Comparison of ENCODE assay signal across 8 mouse cellular contexts in genomic region chr8:115159208-115159607, GRCm38 (mm10).
DNase-seq lines count a peak whose midpoint lies in the region; ATAC-seq and TF ChIP-seq lines count a peak whose summit lies in the region.

No protein-coding gene starts in this region.

- WGBS in forebrain, embryonic 16.5 days = 3% methylated on average over 18 of the region's 18 CpGs
- 6% methylated on average over 17 of the region's 18 CpGs for WGBS in hindbrain, postnatal 0 days
- 4% methylated on average over 18 of the region's 18 CpGs for WGBS in lung, embryonic 15.5 days

- 0 out of 2 replicates have a peak overlapping the region, but pooled peaks have one; percentile 17 for H3K27ac ChIP-seq in brown adipose tissue, adult 24 weeks (replicated peaks; ENCODE audit: low read depth, low read length)
- H3K27ac ChIP-seq in forebrain, embryonic 16.5 days (ENCODE audit: low read length) = peak overlapping the region; percentile 53; the same call in 1 of the 2 replicates
- no peak overlapping the region for H3K27ac ChIP-seq in hindbrain, postnatal 0 days
- H3K27ac ChIP-seq in lung, embryonic 15.5 days = peak overlapping the region; percentile 79

- no peak for TF ChIP-seq CTCF in hindbrain, postnatal 0 days (IDR thresholded peaks at IDR 0.05; ENCODE audit: low read depth)

- H3K4me1 ChIP-seq in brown adipose tissue, adult 24 weeks (ENCODE audit: control insufficient read depth, insufficient read depth, insufficient read length, low read length) = peaks cover 2% of the 10 kb centered on the region; the same call in 1 of the 2 replicates
- H3K4me1 ChIP-seq in forebrain, embryonic 16.5 days (replicated peaks; ENCODE audit: control insufficient read depth, insufficient read depth, low read length) = peaks cover 35% of the 10 kb centered on the region
- peaks cover 9% of the 10 kb centered on the region for H3K4me1 ChIP-seq in hindbrain, postnatal 0 days (ENCODE audit: insufficient read depth, low read length)
- peaks cover 39% of the 10 kb centered on the region for H3K4me1 ChIP-seq in lung, embryonic 15.5 days

- ATAC-seq in forebrain, embryonic 16.5 days = no peak
- ATAC-seq in hindbrain, postnatal 0 days = no peak
- ATAC-seq in lung, embryonic 15.5 days (ENCODE audit: borderline replicate concordance, extremely low read depth, low FRiP score, low TSS enrichment) = peak; percentile 13; the same call in 1 of the 2 replicates

- no peak overlapping the region for H3K9ac ChIP-seq in forebrain, embryonic 16.5 days (replicated peaks; ENCODE audit: low read depth, low read length)
- H3K9ac ChIP-seq in hindbrain, postnatal 0 days (replicated peaks; ENCODE audit: low read length) = no peak overlapping the region
- H3K9ac ChIP-seq in lung, embryonic 15.5 days = peak overlapping the region; percentile 35; the same call in 1 of the 2 replicates

- H3K27me3 ChIP-seq in forebrain, embryonic 16.5 days (replicated peaks; ENCODE audit: control insufficient read depth, insufficient read depth, low read length) = peaks cover 56% of the 10 kb centered on the region
- no peaks in the 10 kb centered on the region for H3K27me3 ChIP-seq in hindbrain, postnatal 0 days (ENCODE audit: insufficient read depth, low read length)
- H3K27me3 ChIP-seq in lung, embryonic 15.5 days = peaks cover 6% of the 10 kb centered on the region

- no peaks in the 10 kb centered on the region for H3K36me3 ChIP-seq in forebrain, embryonic 16.5 days (ENCODE audit: control insufficient read depth, insufficient read depth)
- no peaks in the 10 kb centered on the region for H3K36me3 ChIP-seq in hindbrain, postnatal 0 days (ENCODE audit: insufficient read depth, low read length)
- H3K36me3 ChIP-seq in lung, embryonic 15.5 days = no peaks in the 10 kb centered on the region

- H3K4me2 ChIP-seq in forebrain, embryonic 16.5 days (ENCODE audit: low read length) = peak overlapping the region; percentile 50
- H3K4me2 ChIP-seq in hindbrain, postnatal 0 days (ENCODE audit: low read depth, low read length) = peak overlapping the region; percentile 52
- peak overlapping the region; percentile 67 for H3K4me2 ChIP-seq in lung, embryonic 15.5 days

- DNase-seq in gastrocnemius, adult 18-20 months (ENCODE audit: low spot score) = peak; percentile 16
- DNase-seq in gastrocnemius, postnatal 10 days = no peak
- peak; percentile 39 for DNase-seq in hindbrain, postnatal 0 days (ENCODE audit: low spot score)
- peak; percentile 21 for DNase-seq in right cerebral cortex, postnatal 14 days
- no peak for DNase-seq in spleen, postnatal 36 days (ENCODE audit: low spot score in 2 of 2)

- no peaks in the 10 kb centered on the region for H3K9me3 ChIP-seq in forebrain, embryonic 16.5 days (ENCODE audit: control insufficient read depth, low read length)
- H3K9me3 ChIP-seq in hindbrain, postnatal 0 days (ENCODE audit: low read length) = no peaks in the 10 kb centered on the region
- no peaks in the 10 kb centered on the region for H3K9me3 ChIP-seq in lung, embryonic 15.5 days

- peak overlapping the region; percentile 76 for H3K4me3 ChIP-seq in brown adipose tissue, adult 24 weeks (ENCODE audit: insufficient read depth, low read depth, low read length)
- 0 out of 2 replicates have a peak overlapping the region, but pooled peaks have one; percentile 10 for H3K4me3 ChIP-seq in forebrain, embryonic 16.5 days (replicated peaks; ENCODE audit: low read length)
- no peak overlapping the region; the same call in 1 of the 2 replicates for H3K4me3 ChIP-seq in hindbrain, postnatal 0 days (ENCODE audit: low read length)
- H3K4me3 ChIP-seq in lung, embryonic 15.5 days = peak overlapping the region; percentile 39

Comparison
In these comparisons a context has a peak if more than half of its experiments do, and no peak if none do; other contexts are left out.
1. DNase-seq: peak in gastrocnemius, adult 18-20 months (single experiment), hindbrain, postnatal 0 days (single experiment) and right cerebral cortex, postnatal 14 days (single experiment); none in gastrocnemius, postnatal 10 days (single experiment) and spleen, postnatal 36 days (0 of 2).
2. Peak in every context shown above with its lines, with median percentiles within 50 percentile points of each other: H3K4me2 ChIP-seq.